Mouse (Mus musculus) common myeloid progenitor, adult 5-6 weeks (primary cell): ENCODE results near the gene Fbxw8. TPM values are rescaled to one million over a fixed set of nuclear protein-coding genes. Genes with fewer than 3 reads are reported as not detected.

Experiments
- ATAC-seq: replicated peaks from 2 replicates; pipeline ENCODE4 v1.8.0; 2016; ENCODE audit warnings: low read depth, mild to moderate bottlenecking, moderate TSS enrichment, inconsistent platforms; ENCODE audit not compliant: poor library complexity, severe bottlenecking
- total RNA-seq: library from RNA; stranded (forward); fragments of 200-1000, 187-1606 nt; gene quantifications from 2 replicates; pipeline ENCODE4 v1.2.3, GENCODE M21; 2017

Fbxw8 gene
- total RNA-seq, 1 experiment from 2014 or later, result 23.7 TPM

DNA sequence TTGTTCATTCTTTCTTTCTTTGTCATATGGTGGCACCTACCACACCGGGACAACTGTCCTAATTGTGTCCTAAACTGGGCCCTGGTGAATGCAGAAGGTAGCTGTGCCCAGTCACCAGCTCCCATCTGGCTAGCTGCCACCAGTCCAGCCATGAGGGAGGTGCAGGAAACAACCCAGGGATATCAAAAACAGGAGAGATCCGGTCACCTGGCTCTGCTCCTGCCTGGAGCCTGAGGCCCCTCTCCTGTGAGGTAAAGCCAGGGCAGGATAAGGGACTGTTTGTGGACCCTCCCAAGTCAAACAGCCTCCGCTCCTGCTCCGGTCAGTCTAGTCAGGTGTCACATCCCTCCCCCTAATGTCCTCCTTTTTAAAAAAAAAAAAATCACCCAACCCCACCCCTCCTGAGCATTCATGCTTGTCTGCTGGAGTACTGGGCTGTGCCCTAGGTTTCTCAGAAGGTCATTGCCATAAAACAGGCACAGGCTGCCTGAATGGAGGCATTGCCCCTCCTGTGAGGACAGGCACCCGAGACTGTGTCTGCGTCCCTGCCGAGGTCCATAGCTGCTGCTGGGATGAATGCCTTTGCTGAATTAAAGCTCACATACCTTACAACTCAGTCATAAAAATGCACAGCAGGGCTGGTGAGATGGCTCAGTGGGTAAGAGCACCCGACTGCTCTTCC is 103.1 kb downstream of the Fbxw8 start:
- no peak for ATAC-seq

DNA sequence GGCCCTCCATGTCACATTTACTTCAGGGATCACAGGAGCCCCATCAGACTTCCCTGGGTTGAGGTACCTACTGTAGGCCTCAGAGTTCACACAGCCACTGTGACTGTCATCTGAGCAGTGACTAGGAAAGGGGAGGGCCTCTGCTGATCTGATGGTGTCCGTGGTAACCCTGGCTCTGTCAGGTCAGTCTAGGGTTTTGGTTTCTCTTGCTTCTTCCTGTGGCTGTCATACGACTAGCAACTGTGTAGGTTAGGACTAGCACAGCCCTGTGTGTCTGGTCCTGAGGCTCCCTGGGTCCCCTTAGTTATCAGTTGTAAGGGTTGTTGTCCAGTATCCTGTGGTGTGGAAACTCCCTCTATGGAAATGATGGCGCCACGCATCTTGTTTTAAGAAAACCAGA is 104.5 kb downstream of the Fbxw8 start:
- ATAC-seq, result peak; percentile 52

DNA sequence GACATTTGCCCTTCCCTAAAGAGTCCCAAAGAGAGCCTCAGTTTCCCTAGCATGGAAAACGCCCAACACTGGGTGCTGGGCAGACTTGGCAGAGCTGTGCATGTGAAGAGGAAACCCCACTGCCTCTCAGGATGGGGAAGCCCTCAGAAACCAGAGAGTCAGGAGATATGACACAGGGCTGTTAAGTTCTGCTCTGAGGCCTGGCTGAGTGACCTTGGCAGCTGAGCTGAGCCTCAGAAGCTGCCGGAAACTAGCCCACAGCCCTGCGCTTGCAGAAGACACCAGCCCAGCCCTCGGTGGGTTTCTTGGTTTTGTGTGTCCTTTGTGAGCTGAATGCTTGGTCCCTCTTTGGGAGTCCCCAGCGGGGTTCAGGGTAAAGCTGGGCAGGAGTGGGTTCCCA is 106.3 kb downstream of the Fbxw8 start:
- peak; percentile 71 for ATAC-seq

DNA sequence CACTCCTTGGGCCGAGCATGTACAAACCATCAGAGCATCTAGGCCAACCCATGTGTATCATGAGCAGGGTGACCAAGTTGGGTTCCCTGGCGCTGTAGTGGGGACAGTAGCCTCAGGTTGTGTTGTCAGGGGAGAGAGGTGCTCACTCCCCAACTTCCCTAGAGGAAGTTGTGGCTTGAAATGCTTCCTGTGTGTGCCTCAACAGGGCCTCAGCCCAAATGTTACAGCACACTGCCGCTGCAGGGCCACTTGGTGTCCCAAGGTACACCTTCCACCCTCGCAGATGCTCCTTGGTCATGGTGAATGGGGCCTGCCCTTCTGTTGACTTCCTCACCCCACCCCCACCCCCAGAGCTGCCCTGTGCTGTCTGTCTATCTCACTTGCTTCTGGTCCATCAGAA is 106.9 kb downstream of the Fbxw8 start:
- ATAC-seq, result peak; percentile 54

DNA sequence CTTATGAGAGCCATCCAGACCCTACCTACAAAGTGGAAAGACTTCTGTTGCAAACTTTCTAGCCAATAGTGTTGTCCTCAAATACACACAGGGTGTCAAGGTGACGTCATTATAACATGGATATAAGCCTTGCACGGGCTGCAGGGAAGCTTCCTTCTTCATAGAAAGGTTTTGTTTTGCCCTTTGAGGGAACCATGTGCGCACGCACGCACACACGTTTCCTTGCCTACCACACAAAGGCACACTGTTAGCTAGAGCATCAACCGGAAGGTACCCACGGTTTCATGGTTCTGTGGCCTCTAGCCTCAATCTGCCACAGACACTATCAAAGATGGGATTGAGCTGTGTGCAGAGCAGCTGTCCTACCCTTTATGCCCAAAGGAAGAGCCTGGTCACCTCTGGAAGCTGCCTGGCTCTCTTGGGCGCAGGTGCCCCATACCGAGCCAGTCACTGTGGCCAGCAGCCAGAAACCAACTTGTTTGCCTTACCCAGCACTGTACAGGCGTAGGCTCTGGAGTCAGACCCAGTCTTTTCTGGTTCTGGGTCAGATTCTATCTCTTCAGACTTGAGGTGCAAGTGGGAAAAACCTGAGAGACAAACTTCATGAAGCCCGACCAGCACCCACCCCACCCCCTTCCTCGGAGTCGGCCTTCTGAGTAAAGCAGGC is 108.0 kb downstream of the Fbxw8 start:
- ATAC-seq, result no peak

DNA sequence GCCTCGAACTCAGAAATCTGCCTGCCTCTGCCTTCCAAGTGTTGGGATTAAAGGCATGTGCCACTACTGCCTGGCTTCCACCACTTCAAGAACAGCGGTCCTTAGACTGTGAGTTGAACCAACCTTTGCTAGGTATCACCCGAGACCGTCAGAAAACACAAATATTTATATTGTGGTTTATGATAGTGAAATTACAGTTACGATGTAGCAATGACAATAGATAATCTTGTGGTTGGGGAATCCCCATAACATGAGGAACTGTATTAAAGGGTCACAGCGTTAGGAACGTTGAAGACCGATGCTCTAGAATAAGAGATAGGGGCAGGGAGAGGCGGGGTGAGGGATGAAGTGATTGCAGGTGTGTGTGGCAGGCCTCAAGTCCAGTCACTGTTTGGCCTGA is 109.9 kb downstream of the Fbxw8 start:
- ATAC-seq, result no peak

DNA sequence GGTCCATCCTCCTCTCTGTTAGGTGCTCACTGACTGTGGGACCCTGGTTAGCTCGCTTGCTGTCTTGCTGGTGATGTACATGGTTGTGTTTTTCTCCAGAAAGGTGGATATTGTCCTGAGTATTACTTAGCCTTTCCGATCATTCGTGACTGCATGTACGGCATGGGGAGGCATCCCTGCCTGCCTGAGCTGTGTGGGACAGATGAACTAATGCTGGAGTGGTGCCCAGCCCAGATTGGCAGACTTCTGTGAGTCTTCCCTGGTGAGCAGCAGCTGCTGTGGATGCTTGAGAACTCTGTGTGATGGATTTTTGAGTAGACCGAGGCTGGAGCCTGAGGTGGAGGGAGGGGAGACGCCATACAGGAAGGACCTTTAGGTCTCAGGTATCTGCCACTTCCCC is 110.4 kb downstream of the Fbxw8 start:
- no peak for ATAC-seq

DNA sequence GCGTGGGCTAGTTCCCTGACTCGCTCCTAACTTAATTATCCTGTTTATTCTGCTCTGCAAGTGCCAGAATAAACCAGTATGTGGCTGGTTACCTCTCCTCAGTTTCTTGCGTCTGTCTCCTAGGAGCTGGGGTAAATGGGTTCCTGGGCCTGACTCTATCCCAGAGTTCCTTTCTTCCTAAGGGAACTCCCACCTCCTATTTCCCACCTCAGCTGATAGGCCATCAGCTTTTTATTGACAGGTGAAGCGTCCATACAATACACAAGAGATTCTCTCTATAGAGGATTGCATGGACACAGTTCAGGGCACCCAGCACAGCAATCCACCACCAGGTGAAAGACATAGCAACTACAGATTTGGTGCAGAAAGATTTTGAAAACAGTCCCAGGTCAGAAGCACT is 111.5 kb downstream of the Fbxw8 start:
- no peak for ATAC-seq

DNA sequence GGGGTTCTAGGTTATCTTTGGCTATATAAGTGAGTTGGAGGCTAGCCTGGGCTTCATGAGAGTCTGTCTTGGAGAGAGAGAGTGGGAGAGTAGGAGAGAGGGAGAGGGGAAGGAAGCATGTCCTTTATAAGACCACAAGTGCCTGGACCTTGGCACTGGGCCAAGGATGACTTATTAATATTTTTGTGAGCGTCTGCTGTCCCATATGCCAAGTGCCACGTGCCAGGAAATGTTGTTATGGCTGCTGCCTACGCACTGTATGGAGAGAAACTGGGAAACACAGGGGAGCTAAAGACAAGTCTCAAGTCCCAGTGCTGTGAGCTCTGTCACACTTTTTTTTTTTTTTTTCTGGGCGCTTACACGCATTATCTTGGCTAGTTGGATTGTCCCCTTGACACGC is 112.7 kb downstream of the Fbxw8 start:
- ATAC-seq, result no peak

DNA sequence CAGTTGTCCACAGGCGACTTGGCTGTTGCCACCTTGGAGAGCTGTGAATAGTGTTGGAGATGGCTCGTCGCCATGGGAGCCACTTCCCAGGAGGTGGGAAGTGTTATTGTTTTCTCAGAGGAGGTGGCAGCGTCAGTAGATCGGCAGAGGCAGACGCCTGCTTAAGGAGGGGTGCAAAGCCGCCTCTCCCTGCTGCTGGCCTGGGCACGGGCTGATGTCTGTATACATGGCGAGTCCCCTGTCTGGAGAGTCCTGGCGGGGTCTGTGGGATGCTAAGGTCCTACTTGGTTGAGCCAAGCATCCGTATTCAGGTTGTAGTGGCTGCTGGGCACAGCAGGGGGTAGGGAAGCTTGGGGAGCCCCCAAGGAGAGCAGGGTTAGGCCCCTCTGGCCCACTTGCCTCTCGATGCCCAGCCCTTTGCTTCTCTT is 116.0 kb downstream of the Fbxw8 start:
- no peak for ATAC-seq

DNA sequence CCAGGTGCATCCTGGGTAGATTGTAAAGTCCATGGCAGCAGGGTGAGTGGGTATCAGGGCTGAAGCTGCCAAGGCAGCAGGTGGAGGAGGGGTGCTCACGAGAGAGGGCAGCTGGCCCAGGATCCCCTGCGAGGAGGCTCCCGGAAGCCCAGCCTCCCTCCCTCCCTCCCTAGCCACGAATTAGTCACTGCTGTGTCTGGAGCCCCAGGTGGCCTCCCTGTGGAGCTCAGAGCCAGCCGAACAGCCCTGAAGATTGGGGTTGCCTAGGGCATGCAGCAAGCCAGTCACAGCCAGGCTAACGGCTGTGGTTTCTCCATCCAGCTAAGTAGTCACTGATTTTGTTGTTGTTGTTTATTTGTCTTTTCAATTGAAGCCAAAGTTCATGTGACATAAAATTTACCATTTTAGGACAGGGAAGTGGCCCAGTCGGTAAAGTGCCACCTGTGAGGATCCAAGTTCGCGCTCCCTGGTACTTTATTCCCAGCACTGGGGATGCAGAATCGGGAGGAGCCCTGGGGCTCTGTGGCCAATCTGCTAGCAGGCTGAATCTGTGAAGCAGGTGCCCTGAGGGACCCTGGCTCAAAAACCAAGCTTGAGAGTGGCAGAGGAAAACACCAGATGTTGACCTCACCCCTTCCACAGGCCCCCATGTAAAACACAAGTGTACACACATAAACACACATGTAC is 117.3 kb downstream of the Fbxw8 start:
- peak; percentile 92 for ATAC-seq

DNA sequence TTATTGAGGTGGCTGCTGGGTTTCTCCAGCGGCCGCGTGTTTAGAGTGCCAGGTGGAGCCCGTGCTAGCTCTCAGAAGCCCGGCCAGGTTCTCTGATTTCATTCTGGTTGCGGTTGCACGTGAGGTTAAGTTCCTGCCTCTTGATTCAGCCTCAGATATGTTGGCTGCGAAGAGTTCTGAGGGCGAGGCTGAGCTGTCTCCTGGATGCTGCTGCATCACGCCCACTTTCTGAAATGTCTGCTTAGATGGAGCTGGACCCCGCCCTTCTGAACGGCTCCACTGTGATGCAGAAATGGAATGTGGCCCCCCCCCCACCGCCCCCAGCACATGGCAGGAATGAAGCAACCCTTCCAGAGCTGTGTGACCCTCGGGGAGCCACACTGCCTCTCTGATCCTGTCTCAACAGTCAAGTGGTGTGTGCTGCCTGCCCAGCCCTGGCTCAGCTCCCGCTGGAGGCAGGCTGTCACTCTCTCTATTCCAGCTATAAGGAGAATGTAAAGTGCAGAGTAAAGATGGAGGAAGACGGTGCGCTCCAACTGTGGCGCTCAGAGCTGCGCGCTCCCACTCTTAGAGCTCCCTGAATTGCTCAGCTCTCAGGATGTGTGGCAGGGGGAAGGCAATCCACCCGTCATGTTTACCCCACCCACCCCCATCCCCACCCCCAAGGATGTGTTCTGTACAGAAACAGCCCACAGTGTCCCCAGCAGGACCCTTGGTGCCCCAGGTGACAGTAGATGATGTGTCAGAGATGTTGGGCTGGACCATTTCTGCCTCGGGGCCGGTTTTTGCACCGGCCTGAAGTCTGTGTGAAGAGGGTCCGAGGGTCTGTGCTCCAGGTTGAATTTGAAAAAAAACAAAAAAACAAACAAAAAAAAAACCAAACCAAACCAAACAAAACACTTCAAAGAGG is 118.1 kb downstream of the Fbxw8 start:
- 0 out of 2 replicates have a peak, but pooled peaks have one; percentile 21 for ATAC-seq

DNA sequence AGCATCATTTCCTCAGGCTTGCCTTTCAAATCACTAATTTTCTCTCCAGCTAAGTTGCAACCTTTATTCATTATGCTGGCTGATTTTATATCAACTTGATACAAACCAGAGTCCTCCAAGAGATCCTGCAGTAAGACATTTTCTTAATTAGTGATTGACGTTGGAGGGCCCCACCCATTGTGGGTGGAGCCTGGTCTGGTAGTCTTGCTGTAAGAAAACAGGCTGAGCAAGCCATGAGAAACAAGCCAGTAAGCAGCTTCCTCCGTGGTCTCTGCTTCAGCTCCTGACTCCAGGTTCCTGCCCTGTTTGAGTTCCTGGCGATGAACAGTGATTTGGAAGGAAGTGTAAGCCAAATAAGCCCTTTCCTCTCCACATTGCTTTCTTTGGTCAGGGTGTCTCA is 119.5 kb downstream of the Fbxw8 start:
- ATAC-seq, result no peak

DNA sequence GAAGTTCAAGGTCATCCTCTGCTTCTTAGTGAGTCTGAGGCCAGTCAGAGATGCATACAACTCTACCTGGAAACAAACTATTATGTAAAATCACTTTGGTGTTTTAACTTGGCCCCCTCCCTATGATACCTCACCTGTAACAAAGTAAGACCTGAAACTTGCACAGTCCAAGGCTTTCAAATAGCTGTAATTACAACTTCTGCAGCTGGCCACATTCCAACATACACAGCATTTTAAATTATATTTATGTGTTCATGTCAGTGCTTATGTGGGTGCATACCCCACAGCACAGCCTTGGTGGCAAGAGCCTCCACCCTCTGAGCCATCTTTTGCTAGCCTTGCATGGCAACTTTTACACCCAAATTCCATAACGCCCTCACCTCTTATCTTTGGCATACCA is 120.6 kb downstream of the Fbxw8 start:
- ATAC-seq, result no peak

DNA sequence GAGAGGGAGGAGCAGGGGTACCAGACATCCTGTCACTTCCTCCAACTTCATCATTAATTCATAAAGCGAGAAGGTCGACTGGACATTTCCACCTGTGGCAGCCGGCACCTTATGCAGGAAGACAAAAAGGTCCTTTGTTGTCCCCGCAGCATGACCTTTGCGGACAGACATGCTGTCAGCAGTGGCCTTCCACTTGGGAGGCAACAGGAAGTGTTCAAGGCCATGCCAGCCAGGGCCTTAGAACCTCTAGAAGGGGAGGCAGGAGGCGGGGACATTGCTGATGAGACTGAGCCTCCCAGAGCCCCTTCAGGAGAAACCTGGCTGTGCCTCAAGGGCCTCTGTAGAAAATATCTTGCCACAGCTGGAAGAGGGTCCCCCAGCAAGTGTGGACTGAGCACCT is 121.5 kb downstream of the Fbxw8 start:
- no peak for ATAC-seq

DNA sequence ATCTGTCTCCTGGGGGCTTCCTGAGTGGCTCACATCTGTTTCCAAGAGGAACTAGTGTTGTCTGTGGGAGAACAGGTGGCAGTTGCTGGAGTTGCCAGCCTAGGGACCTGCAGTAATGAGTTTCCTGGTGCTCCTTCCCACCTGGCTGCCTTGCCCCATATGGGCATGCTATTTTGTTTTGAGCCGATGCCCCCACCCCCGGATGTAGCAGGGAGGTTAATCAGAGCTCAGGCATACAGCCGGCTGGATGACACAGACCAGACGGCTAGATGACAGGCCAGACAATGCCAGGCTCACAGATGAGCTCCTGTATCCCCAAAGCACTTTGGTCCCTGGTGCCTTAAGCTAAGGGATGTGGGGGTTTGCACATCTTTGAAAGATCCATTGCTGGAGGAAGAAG is 121.9 kb downstream of the Fbxw8 start:
- ATAC-seq, result no peak

DNA sequence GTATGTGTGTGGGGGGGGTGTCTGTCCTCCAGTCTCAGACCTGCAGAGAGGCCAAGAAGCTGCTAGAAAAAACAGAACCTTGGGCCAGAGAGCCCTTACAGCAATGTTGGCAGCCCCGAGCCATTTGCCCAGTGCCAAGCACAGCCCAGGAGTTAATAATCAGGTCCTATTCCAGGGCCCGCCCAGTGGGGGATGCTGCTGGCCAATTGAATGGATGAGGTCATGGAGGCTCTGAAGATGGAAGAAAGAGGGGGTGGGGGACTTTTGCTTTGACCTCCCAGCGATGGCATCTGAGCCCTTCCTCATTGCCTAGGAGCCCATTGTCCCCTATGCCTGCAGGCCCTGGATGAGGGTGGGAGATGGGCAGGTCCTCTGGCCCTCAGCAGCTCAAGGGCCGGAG is 123.8 kb downstream of the Fbxw8 start:
- ATAC-seq, result no peak

DNA sequence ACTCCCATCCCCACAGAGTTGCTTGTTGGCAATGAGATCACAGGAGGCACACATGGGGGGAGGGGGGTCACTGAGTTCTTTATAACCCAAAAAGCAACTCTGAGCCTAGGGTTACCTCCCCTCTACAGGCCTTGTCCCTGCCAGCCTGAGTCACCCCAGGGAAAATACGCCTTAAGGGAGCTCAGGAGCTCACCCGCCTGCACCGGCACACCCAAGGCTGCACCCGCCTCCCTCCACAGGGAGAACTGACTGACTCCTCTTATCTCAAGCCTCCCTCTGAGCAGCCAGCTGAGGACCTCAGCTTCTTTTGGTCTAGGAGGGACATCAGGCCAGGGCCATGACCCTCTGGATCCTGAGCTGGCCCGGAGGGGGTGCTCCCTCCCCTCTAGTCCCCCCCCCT is 124.2 kb downstream of the Fbxw8 start:
- no peak for ATAC-seq

DNA sequence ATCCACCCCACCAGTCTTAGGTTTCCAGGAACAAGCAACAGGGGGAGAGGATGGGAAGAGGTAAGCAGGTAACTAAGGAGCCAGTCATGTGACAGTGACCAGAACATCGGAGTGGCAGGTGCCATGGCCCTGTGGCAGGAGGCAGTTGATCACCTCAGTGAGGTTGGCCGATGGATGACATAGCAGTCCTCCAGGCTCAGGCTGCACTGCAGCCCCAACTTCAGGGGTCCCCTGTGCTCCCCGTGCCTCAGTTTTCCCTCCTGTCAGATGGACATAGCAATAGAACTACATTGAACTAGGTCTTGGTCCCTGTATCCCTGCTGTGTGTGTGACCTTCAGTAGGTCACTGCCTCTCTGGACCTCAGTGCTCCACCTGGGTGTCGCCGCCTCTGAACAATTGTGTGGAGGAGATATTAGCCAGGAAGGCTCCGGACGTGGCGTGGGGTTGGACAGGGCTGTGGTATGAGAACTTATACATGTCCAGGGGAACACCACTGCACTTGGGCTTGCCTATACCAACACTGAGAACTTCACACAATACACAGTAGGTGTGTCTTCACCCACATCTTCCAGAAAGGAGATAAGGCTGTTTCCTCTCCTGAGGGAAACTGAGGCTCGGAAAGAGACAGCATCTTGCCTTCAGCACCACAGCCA is 125.1 kb downstream of the Fbxw8 start:
- no peak for ATAC-seq

DNA sequence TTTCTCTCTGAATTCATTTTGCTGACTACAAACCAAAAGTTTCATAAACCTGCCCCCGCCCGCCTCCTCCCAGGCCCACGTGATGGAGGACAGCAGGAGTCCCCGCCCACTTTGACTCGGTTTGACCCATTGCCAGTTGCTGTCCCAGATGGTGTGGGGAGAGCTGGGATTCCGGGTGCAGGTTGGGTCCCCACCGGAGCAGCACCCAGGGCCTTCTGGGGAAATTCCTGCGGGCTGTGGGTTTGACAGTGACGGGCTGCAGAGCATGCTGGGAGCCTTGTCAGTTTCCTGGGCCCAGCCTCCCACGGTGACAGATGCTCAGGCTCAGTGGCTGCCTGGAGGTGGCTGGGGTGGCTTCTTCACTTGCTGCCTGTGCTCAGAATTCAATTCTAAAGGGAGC is 125.8 kb downstream of the Fbxw8 start:
- ATAC-seq, result peak; percentile 63
